Mouse (Mus musculus): ENCODE measurements around the gene Sec14l1. TPM values are rescaled to one million over a fixed set of nuclear protein-coding genes. Genes with fewer than 3 reads are reported as not detected.

The Sec14l1 gene
- total RNA-seq, 2 experiments from 2014 or later, result 227 to 241 TPM

GRCm38 (mm10) chr11:117129473-117129872 is 14.5 kb downstream of the Sec14l1 start:
- DNase-seq, result no peak

- DNase-seq, result no peak
Observed at GRCm38 (mm10) chr11:117130068-117130467, 15.1 kb downstream of the Sec14l1 start.

GRCm38 (mm10) chr11:117130888-117131287 is 15.9 kb downstream of the Sec14l1 start:
- no peak for DNase-seq

- DNase-seq, result no peak
Observed at GRCm38 (mm10) chr11:117131450-117131849, 16.5 kb downstream of the Sec14l1 start.

GRCm38 (mm10) chr11:117134776-117135387 is 19.9 kb downstream of the Sec14l1 start:
- no peak for DNase-seq

- peak in 1 of 2 experiments; percentile 69 for DNase-seq
Observed at GRCm38 (mm10) chr11:117135457-117136290, 20.7 kb downstream of the Sec14l1 start.

GRCm38 (mm10) chr11:117136880-117137279 is 21.9 kb downstream of the Sec14l1 start:
- no peak for DNase-seq

GRCm38 (mm10) chr11:117138213-117138761 is 23.3 kb downstream of the Sec14l1 start:
- DNase-seq, result no peak

- DNase-seq, result no peak
Observed at GRCm38 (mm10) chr11:117138795-117139463, 24.0 kb downstream of the Sec14l1 start.

- DNase-seq, result no peak
Observed at GRCm38 (mm10) chr11:117141376-117142001, 26.5 kb downstream of the Sec14l1 start.

- DNase-seq, result no peak
Observed at GRCm38 (mm10) chr11:117142507-117142906, 27.5 kb downstream of the Sec14l1 start.

- no peak for DNase-seq
Observed at GRCm38 (mm10) chr11:117145451-117146117, 30.6 kb downstream of the Sec14l1 start.

GRCm38 (mm10) chr11:117146118-117146506 is 31.1 kb downstream of the Sec14l1 start:
- no peak for DNase-seq

- no peak for DNase-seq
Observed at GRCm38 (mm10) chr11:117146776-117147536, 32.0 kb downstream of the Sec14l1 start.

GRCm38 (mm10) chr11:117148893-117149685 is 34.1 kb downstream of the Sec14l1 start:
- no peak for DNase-seq

GRCm38 (mm10) chr11:117150467-117150966 is 35.5 kb downstream of the Sec14l1 start:
- no peak for DNase-seq

- DNase-seq, result no peak
Observed at GRCm38 (mm10) chr11:117151461-117151860, 36.5 kb downstream of the Sec14l1 start.

GRCm38 (mm10) chr11:117152541-117152940 is 37.6 kb downstream of the Sec14l1 start:
- no peak for DNase-seq

GRCm38 (mm10) chr11:117153553-117153952 is 38.6 kb downstream of the Sec14l1 start:
- DNase-seq, result no peak
